Mouse (Mus musculus) embryonic facial prominence, embryonic 14.5 days (tissue): Measurements from ENCODE around the gene Slc4a10. TPM values are rescaled to one million over a fixed set of nuclear protein-coding genes. Genes with fewer than 3 reads are reported as not detected.

Experiments used
- ATAC-seq: fragments of 200-750 bp; cut with Nextera tagmentation; 2 replicates; pipeline ENCODE4 v1.8.0; 2017; ENCODE audit warnings: low read depth, moderate number of reproducible peaks, moderate TSS enrichment
- DNase-seq: peaks from one replicate; pipeline ENCODE4 v3.0.0-alpha.2; 2015; ENCODE audit warnings: low spot score
- H3K27ac ChIP-seq: fragments of 300-500 bp; sonication (generic); replicated peaks from 2 replicates; pipeline ENCODE4 v1.5.1; 2014; ENCODE audit warnings: low read depth, mild to moderate bottlenecking, low read length, moderate library complexity
- H3K27me3 ChIP-seq: fragments of 300-500 bp; sonication (generic); replicated peaks from 2 replicates; pipeline ENCODE4 v1.6.1; 2014; ENCODE audit warnings: low read length; ENCODE audit not compliant: control insufficient read depth, insufficient read depth
- H3K36me3 ChIP-seq: fragments of 300-500 bp; sonication (generic); 2 replicates; pipeline ENCODE4 v1.6.1; 2014; ENCODE audit warnings: low read length, mixed read lengths; ENCODE audit not compliant: control insufficient read depth, insufficient read depth
- H3K4me1 ChIP-seq: fragments of 300-500 bp; sonication (generic); 2 replicates; pipeline ENCODE4 v1.6.1; 2014; ENCODE audit warnings: antibody characterized with exemption, low read length; ENCODE audit not compliant: control insufficient read depth, insufficient read depth
- H3K4me2 ChIP-seq: fragments of 300-500 bp; sonication (generic); 2 replicates; pipeline ENCODE4 v1.6.1; 2014; ENCODE audit warnings: low read depth, mild to moderate bottlenecking, low read length, moderate library complexity, mixed read lengths
- H3K4me3 ChIP-seq: fragments of 300-500 bp; sonication (generic); 2 replicates; pipeline ENCODE4 v1.5.1; 2014; ENCODE audit warnings: low read depth, mild to moderate bottlenecking, low read length
- H3K9ac ChIP-seq: fragments of 300-500 bp; sonication (generic); 2 replicates; pipeline ENCODE4 v1.6.1; 2014; ENCODE audit warnings: low read depth, mild to moderate bottlenecking, low read length, moderate library complexity, mixed read lengths
- H3K9me3 ChIP-seq: fragments of 300-500 bp; sonication (generic); 2 replicates; pipeline ENCODE4 v1.6.1; 2016; ENCODE audit warnings: low read length; ENCODE audit not compliant: control insufficient read depth
- WGBS: fragments of 180-500 bp; shearing (Covaris S2); extraction: QIAGEN DNeasy Blood & Tissue Kit; methylation state at CpG from one replicate; pipeline ENCODE4 v1.1.7; 2014; 5-methylcytosine and 5-hydroxymethylcytosine counted together
- polyA plus RNA-seq: library from polyadenylated mRNA; unstranded; fragments of >200 nt; fragmentation: Nextera tagmentation; extraction: Ambion mirVana; gene quantifications from 2 replicates; pipeline ENCODE4 v1.2.1, GENCODE M21; 2014

The Slc4a10 gene
- polyA plus RNA-seq, 1 experiment from 2014 or later, result 1.7 TPM

DNA sequence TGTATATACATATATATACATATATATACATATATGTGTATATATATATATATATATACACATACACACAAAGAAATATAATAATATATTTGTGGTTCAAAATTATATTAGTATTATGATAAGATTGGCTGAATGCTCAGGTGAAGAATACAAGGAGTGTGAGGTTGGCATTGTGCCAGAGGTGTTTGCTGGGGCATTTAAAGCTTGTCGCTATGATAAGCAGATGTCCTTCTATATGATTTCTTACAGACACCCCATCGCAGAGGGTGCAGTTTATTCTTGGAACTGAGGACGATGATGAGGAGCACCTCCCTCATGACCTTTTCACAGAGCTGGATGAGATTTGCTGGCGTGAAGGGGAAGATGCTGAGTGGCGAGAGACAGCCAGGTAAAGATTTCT is 164.8 kb downstream of the Slc4a10 start:
- Histone ChIP-seq H3K9me3 (no peaks in the 10 kb centered on the region), H3K4me3 (no peak overlapping the region), H3K9ac (no peak overlapping the region), H3K27me3 (no peaks in the 10 kb centered on the region), H3K27ac (no peak overlapping the region), H3K36me3 (no peaks in the 10 kb centered on the region), H3K4me1 (no peaks in the 10 kb centered on the region), H3K4me2 (no peak overlapping the region)
- WGBS, result 81% methylated on average over 5 of the region's 5 CpGs
- ATAC-seq, result no peak
- no peak for DNase-seq

DNA sequence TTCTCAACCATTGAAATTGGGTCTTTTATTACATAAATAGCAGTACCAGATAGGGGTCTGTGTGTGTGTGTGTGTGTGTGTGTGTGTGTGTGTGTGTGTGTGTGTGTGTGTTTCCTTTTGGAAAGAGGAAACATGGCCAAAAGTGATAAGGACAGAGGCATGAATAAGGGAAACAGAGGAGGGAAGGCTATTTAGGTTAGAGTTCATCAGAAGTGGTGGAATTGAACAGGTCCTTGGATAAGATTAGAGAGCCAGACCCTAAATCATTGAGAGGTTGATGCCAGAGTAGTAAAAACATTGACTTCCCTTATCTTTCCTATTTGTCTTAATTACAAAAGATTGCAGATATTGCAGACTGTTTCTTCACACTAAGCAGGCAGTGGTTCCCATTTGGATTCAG is 181.3 kb downstream of the Slc4a10 start:
- Histone ChIP-seq H3K4me1 (no peaks in the 10 kb centered on the region), H3K4me3 (no peak overlapping the region), H3K27ac (no peak overlapping the region), H3K9ac (no peak overlapping the region), H3K4me2 (no peak overlapping the region), H3K9me3 (no peaks in the 10 kb centered on the region), H3K36me3 (no peaks in the 10 kb centered on the region), H3K27me3 (no peaks in the 10 kb centered on the region)
- no peak for DNase-seq
- ATAC-seq, result no peak

DNA sequence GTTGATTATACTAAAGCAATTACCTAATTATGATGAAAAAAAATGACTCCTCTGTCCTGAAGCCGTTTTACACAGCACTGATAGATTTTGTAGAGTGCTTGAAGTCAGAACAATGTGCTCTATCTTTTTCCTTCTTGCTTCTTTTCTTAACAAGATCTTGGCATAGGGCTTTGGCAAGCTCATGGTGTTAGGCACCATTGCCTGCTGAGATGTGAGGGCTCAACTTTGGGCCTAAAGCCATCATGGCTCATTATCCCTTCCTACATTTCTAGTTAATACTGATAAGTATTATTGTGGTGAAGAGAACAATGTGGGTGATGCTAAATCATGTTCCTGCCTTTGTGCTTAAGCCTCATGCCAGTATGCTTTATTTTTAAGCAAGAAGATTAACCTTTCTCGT is 185.0 kb downstream of the Slc4a10 start:
- H3K4me3 ChIP-seq, result no peak overlapping the region
- no peaks in the 10 kb centered on the region for H3K36me3 ChIP-seq
- no peak overlapping the region for H3K27ac ChIP-seq
- H3K9me3 ChIP-seq, result no peaks in the 10 kb centered on the region
- H3K27me3 ChIP-seq, result no peaks in the 10 kb centered on the region
- H3K4me1 ChIP-seq, result no peaks in the 10 kb centered on the region
- 76% methylated on average over 2 of the region's 2 CpGs for WGBS
- no peak overlapping the region for H3K9ac ChIP-seq
- H3K4me2 ChIP-seq, result no peak overlapping the region
- DNase-seq (no peak), ATAC-seq (no peak)

DNA sequence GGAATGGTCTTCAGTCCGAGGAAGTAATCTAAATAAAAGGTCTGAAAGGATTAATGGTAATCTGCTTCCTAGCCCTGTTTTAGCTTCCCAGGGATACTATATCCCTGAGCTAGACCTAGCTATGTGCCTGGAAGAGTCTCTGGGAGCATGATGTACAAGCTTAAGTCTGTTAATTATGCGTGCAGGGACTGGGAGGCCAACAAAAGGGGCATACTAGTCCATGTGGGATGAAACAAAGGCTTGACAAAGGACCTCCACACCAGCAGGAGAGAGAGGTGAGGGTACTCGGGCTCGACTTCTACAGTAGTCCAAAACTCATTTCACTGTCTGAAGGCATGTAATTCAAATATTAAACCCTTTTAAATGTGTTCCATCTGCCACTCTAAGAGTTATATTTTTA is 197.9 kb downstream of the Slc4a10 start:
- Histone ChIP-seq H3K36me3 (no peaks in the 10 kb centered on the region), H3K4me2 (no peak overlapping the region), H3K4me1 (peaks cover 3% of the 10 kb centered on the region; the same call in 1 of the 2 replicates), H3K27me3 (no peaks in the 10 kb centered on the region), H3K27ac (no peak overlapping the region), H3K9me3 (no peaks in the 10 kb centered on the region), H3K4me3 (no peak overlapping the region), H3K9ac (no peak overlapping the region)
- ATAC-seq (no peak), DNase-seq (peak; percentile 6)
- WGBS, result 37% methylated on average over 4 of the region's 4 CpGs

DNA sequence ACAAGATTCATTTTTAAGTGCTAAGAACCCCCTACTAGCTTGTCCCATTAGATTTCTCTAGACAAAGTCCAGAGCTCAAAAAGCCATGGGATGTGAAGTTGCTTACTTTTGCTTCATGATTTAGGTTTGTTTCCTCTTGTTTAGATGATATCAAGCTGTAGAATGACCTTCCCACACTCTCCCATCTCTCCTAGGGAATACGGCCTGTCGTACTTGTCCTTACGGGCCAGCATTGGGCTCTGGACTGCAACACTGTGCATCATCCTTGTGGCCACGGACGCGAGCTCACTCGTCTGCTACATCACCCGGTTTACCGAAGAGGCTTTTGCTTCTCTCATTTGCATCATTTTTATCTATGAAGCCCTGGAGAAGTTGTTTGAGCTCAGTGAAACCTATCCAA is 222.2 kb downstream of the Slc4a10 start:
- DNase-seq (no peak), ATAC-seq (no peak)
- Histone ChIP-seq H3K4me3 (no peak overlapping the region), H3K4me2 (no peak overlapping the region), H3K27ac (no peak overlapping the region), H3K27me3 (no peaks in the 10 kb centered on the region), H3K4me1 (no peaks in the 10 kb centered on the region), H3K36me3 (no peaks in the 10 kb centered on the region), H3K9ac (no peak overlapping the region), H3K9me3 (no peaks in the 10 kb centered on the region)
- 89% methylated on average over 9 of the region's 9 CpGs for WGBS

DNA sequence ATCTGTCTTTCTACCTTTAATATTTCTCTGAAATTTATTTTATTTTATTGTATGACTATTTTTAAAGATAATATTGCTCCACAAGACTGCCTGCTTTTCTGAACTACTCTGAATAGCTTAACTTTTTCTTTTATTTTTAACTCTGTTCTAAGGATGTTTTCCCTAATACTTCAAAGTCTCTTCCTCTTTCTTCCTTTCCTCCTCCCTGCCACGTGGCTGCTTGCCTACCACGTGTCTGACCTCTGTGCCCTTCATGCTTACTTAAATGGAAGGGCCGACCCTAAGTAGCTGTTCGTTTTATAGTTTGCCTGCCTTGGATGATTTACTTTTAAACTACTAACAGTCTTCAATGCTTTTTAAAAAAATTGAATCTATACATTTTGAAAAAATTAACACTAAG is 225.6 kb downstream of the Slc4a10 start:
- Histone ChIP-seq H3K9me3 (no peaks in the 10 kb centered on the region), H3K9ac (no peak overlapping the region), H3K27me3 (no peaks in the 10 kb centered on the region), H3K4me1 (no peaks in the 10 kb centered on the region), H3K4me2 (no peak overlapping the region), H3K4me3 (no peak overlapping the region), H3K27ac (no peak overlapping the region), H3K36me3 (no peaks in the 10 kb centered on the region)
- no peak for ATAC-seq
- WGBS, result 40% methylated on average over 4 of the region's 4 CpGs
- DNase-seq, result no peak

DNA sequence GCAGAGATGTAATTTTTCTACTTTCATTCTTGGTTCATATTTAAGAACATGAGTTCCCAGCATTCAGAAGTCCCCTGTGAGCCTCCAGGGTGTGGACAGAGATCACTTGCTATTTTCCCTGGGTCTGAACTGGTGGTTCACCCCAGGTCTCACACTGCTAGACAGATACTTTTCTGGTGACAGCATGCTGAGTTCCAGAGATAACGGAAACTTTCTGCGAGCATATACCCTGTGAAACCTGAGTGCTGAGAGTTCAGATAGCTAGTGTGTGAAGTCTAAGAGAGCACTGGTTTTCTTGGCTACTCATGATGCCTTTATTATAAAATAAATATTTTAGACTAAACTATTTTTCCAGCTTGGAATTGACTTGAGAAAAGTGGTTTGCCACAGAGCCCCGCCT is 232.5 kb downstream of the Slc4a10 start:
- no peaks in the 10 kb centered on the region for H3K36me3 ChIP-seq
- no peak overlapping the region for H3K27ac ChIP-seq
- no peak overlapping the region for H3K4me2 ChIP-seq
- no peak overlapping the region for H3K9ac ChIP-seq
- DNase-seq, result peak; percentile 23
- WGBS, result 67% methylated on average over 3 of the region's 3 CpGs
- ATAC-seq, result no peak
- no peaks in the 10 kb centered on the region for H3K9me3 ChIP-seq
- no peak overlapping the region for H3K4me3 ChIP-seq
- no peaks in the 10 kb centered on the region for H3K27me3 ChIP-seq
- H3K4me1 ChIP-seq, result 0 out of 2 replicates have a peak, but pooled peaks cover 3% of the 10 kb centered on the region

DNA sequence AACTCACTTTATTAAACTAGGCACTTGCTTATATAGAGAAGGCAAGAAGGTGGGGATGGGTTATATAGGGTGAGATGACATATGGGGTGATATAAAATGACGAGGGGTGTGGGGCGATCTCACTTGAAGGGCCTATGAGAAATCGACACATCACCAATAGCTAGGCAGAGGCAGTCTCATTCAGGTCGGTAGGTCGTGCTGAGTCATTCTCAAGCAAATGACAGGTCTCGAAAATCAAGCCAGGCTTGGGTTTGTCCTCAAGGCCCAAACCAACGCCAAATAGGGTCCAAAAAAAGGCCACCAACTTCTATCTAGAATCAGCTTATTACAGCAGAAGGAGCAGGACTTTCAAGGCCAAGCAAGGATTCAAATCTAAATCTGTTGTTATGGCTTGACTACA is 233.5 kb downstream of the Slc4a10 start:
- no peaks in the 10 kb centered on the region for H3K27me3 ChIP-seq

DNA sequence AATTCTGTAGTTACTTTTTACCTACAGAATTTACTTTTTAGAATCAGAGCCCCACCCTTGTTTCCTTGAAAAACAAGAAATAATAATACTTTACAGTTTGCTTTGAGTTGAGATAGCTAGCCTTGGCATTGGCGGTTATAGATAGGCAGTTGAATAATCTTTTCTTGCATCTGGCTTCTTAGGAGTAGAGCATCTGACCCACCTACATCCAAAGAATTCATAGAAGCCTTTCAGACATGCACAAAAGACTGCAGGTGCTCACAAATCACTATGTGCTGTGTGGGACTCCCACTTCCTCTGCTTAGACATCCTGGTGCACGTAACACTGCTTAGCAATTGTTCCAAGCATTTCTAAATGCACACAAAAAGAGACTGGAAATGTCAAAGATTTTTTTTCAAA is 238.8 kb downstream of the Slc4a10 start:
- H3K4me2 ChIP-seq, result no peak overlapping the region
- H3K27me3 ChIP-seq, result no peaks in the 10 kb centered on the region
- H3K4me1 ChIP-seq, result no peaks in the 10 kb centered on the region
- H3K9ac ChIP-seq, result no peak overlapping the region
- no peaks in the 10 kb centered on the region for H3K36me3 ChIP-seq
- no peaks in the 10 kb centered on the region for H3K9me3 ChIP-seq
- DNase-seq (no peak), ATAC-seq (no peak)
- 82% methylated on average over 2 of the region's 2 CpGs for WGBS
- no peak overlapping the region for H3K27ac ChIP-seq
- H3K4me3 ChIP-seq, result no peak overlapping the region

More for the DNA sequence above, 233.5 kb downstream of the Slc4a10 start:
- no peak overlapping the region for H3K4me3 ChIP-seq
- no peaks in the 10 kb centered on the region for H3K36me3 ChIP-seq
- H3K4me1 ChIP-seq, result 0 out of 2 replicates have a peak, but pooled peaks cover 3% of the 10 kb centered on the region
- no peak overlapping the region for H3K9ac ChIP-seq
- ATAC-seq, result no peak
- H3K9me3 ChIP-seq, result no peaks in the 10 kb centered on the region
- no peak overlapping the region for H3K27ac ChIP-seq
- DNase-seq, result no peak
- WGBS, result 84% methylated on average over 7 of the region's 7 CpGs
- no peak overlapping the region for H3K4me2 ChIP-seq
